Mouse (Mus musculus): ENCODE data around the gene Fads3. TPM values are rescaled to one million over a fixed set of nuclear protein-coding genes. Genes with fewer than 3 reads are reported as not detected.
A peak's percentile ranks its signal among the peaks of the same experiment; 100 is the strongest.

Gene Fads3
- total and polyA plus RNA-seq, 2 experiments from 2014 or later, result 29.4 to 45.6 TPM

DNA sequence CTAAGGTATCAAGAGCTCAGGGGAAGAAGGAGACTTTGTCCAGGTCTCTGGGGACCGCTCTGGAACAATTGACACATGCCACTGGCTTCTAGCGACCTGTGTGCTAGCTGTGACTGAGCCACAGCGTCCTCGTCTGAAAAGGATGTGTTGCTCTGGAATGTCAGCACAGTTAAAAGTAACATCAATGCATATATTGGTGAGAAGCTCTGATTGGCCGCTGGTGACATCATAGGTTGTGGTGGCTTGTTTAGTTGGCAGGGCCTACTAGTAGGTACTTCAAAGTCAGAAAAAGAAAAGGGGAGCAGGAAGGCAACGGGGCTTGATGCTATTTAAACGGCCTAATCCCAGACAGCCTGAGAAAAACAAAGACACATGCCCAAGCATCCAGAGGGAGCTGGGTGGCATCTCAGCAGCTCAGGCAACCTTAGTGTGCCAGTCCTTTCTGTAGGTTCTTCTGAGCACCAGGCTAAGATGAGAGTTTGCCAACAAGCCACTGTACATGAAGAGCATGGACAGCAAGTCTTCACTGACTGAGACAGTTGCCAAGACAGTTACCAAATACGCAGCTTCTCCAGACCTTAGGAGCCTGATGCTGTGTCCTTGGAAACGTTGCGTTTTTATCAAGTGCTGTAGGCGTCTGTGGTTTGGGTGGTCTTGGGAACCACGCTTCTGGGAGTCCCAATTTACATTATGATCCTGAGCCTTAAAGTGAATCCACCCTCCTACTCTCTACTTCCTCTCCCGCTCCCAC lies 42.5 kb upstream of the Fads3 start:
- H3K27ac ChIP-seq (ENCODE audit: low read depth, low read length), result no peak overlapping the region
- no peaks in the 10 kb centered on the region for H3K27me3 ChIP-seq (ENCODE audit: insufficient read depth, low read length)
- H3K9ac ChIP-seq, result no peak overlapping the region
- DNase-seq (no peak), ATAC-seq (0 out of 2 replicates have a peak, but pooled peaks have one; percentile 25)
- 54% methylated on average over 13 of the region's 13 CpGs for WGBS
- H3K4me1 ChIP-seq (ENCODE audit: insufficient read depth), result no peaks in the 10 kb centered on the region
- no peak for TF ChIP-seq CTCF (IDR thresholded peaks at IDR 0.05; ENCODE audit: low read depth)
- no peaks in the 10 kb centered on the region for H3K9me3 ChIP-seq (ENCODE audit: low read length)
- no peaks in the 10 kb centered on the region for H3K36me3 ChIP-seq (ENCODE audit: insufficient read depth)
- no peak overlapping the region for H3K4me2 ChIP-seq (ENCODE audit: low read depth)
- no peak overlapping the region for H3K4me3 ChIP-seq (ENCODE audit: low read depth, low read length)

DNA sequence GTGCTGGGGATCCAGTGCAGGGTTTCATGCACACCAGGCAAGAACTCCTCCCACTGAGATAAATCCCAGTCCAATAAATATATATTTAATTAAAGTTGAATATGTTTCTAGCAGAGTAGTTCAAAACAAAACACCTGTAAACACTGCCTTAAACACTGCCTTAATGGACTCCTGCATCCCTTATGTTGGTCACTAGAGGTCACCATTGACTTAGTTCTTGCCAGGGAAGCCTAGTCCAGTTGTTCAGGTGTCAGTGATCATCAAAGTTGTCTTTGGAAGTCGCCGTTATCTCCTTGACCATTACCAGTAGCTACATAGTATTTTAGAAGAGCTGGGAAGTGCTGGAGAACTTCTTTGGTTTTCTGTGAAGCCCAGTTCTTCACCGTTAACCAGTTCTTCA lies 41.0 kb upstream of the Fads3 start:
- H3K4me3 ChIP-seq (ENCODE audit: low read depth, low read length), result no peak overlapping the region
- 24% methylated on average over 3 of the region's 3 CpGs for WGBS
- H3K27me3 ChIP-seq (ENCODE audit: insufficient read depth, low read length), result no peaks in the 10 kb centered on the region
- H3K9me3 ChIP-seq (ENCODE audit: low read length), result no peaks in the 10 kb centered on the region
- no peak overlapping the region for H3K27ac ChIP-seq (ENCODE audit: low read depth, low read length)
- no peak overlapping the region for H3K4me2 ChIP-seq (ENCODE audit: low read depth)
- ATAC-seq (no peak; the same call in 1 of the 2 replicates), DNase-seq (no peak)
- peak; percentile 75 for TF ChIP-seq CTCF (IDR thresholded peaks at IDR 0.05; ENCODE audit: low read depth)
- no peak overlapping the region for H3K9ac ChIP-seq
- H3K36me3 ChIP-seq (ENCODE audit: insufficient read depth), result no peaks in the 10 kb centered on the region
- H3K4me1 ChIP-seq (ENCODE audit: insufficient read depth), result no peaks in the 10 kb centered on the region

DNA sequence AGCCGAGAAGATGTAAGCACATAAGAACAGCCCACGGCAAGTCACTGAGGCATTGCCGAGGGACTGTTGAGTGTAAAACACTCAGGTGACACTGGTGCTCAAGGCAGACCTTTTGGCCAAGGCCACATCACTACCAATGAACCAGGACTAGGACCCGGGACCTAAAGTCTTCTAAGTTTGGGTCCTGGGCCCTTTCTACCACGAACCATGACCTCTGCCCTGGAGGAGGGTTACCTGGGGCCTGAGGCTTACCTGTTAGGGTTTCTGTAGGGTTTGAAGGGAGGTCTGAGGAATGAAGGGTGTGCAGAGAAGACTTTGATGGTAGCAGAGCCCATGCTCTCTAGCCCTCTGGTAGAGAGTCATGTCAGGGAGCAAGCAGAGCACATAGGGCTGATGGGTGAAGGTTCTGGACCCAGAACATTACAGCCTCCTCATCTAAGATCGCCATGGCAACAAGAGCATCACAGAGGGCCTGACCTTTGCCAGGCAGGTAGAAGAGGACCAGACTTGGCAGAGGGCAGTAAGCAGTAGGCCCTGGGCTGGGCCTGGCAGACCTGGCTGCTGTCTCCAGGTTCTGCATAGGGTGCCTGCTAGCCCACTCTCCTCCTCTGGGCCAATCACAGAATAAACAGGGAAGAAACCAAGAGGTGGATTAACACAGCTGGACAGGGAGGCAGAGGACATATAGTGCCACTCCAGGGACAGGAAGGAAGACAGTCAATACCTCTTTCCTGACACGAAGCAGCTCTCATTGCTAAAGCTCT lies 40.0 kb upstream of the Fads3 start, which contains the start of the genes Best1 and Rab3il1:
TSS of gene Best1 (minus strand) at position 428 of the 764 bp plus-strand sequence.
TSS of gene Rab3il1 (plus strand) at position 464 of the 764 bp plus-strand sequence.
- WGBS, result 77% methylated on average over 7 of the region's 7 CpGs

DNA sequence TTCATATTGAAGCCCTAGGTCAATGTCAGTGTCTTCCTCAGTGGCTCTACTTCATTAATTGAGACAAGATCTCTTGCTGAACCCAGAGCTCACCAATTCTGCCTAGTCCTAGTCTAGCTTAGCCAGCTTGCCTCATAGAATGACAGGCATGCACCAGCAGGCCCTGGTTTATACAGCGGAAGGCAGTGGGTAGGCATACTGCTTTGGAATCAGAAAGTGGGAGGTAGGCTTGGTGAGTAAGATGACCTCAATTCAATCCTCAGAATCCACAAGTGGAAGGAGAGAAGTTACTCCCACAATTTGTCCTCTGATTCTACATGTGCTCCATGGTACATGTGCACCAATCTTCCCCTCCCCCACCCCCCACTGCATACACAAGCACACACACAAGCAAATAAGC lies 37.7 kb upstream of the Fads3 start:
- Histone ChIP-seq H3K27me3 (ENCODE audit: insufficient read depth, low read length) (no peaks in the 10 kb centered on the region), H3K4me3 (ENCODE audit: low read depth, low read length) (no peak overlapping the region), H3K36me3 (ENCODE audit: insufficient read depth) (no peaks in the 10 kb centered on the region), H3K9ac (no peak overlapping the region), H3K4me1 (ENCODE audit: insufficient read depth) (no peaks in the 10 kb centered on the region), H3K4me2 (ENCODE audit: low read depth) (no peak overlapping the region), H3K9me3 (ENCODE audit: low read length) (no peaks in the 10 kb centered on the region), H3K27ac (ENCODE audit: low read depth, low read length) (no peak overlapping the region)
- WGBS, result 97% methylated on average over 1 of the region's 1 CpGs
- DNase-seq, result no peak
- TF ChIP-seq CTCF (IDR thresholded peaks at IDR 0.05; ENCODE audit: low read depth), result no peak
- no peak for ATAC-seq

More for the DNA sequence above, 40.0 kb upstream of the Fads3 start, which contains the start of the genes Best1 and Rab3il1:
- H3K9me3 ChIP-seq (ENCODE audit: low read length), result no peaks in the 10 kb centered on the region
- H3K9ac ChIP-seq, result no peak within 1 kb of the TSS
- ATAC-seq (no peak), DNase-seq (no peak)
- TF ChIP-seq CTCF (IDR thresholded peaks at IDR 0.05; ENCODE audit: low read depth), result no peak
- no peak within 1 kb of the TSS for H3K4me2 ChIP-seq (ENCODE audit: low read depth)
- H3K4me1 ChIP-seq (ENCODE audit: insufficient read depth), result no peaks in the 10 kb centered on the region
- no peaks in the 10 kb centered on the region for H3K36me3 ChIP-seq (ENCODE audit: insufficient read depth)
- no peak within 1 kb of the TSS for H3K27ac ChIP-seq (ENCODE audit: low read depth, low read length)
- H3K4me3 ChIP-seq (ENCODE audit: low read depth, low read length), result no peak within 1 kb of the TSS
- H3K27me3 ChIP-seq (ENCODE audit: insufficient read depth, low read length), result no peaks in the 10 kb centered on the region

GRCm38 (mm10) chr19:10011408-10011807 lies 30.0 kb upstream of the Fads3 start:
- Histone ChIP-seq H3K9ac (no peak overlapping the region), H3K9me3 (ENCODE audit: low read length) (no peaks in the 10 kb centered on the region), H3K4me1 (ENCODE audit: insufficient read depth) (no peaks in the 10 kb centered on the region), H3K36me3 (ENCODE audit: insufficient read depth) (no peaks in the 10 kb centered on the region), H3K27ac (ENCODE audit: low read depth, low read length) (no peak overlapping the region), H3K4me3 (ENCODE audit: low read depth, low read length) (no peak overlapping the region), H3K27me3 (ENCODE audit: insufficient read depth, low read length) (no peaks in the 10 kb centered on the region), H3K4me2 (ENCODE audit: low read depth) (no peak overlapping the region)
- TF ChIP-seq CTCF (IDR thresholded peaks at IDR 0.05; ENCODE audit: low read depth), result no peak
- whole genome bisulfite sequencing, result 88% methylated on average over 1 of the region's 1 CpGs
- no peak for DNase-seq
- no peak for ATAC-seq

DNA sequence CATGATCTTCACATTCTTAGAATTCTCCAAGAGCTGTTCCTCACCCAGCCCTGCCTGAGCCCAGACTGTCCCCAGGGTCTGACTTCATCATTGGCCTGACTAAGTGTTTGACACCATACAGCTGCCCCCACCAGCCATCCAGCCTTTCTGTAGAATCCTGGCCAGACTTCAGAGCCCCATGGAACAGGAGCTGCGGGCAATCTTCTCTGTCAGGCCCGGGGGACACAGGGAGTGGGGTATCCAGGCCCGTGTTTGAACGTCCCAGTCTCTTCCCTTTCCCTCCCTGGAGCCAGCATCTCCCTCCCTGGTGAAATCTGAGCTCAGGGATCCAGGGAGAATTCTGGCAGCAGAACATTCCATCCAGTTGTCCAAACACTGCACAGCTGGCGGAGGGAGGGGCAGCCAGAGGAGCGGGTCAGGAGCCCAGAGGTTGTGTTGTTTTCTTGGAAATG lies 28.5 kb upstream of the Fads3 start:
- DNase-seq, result no peak

DNA sequence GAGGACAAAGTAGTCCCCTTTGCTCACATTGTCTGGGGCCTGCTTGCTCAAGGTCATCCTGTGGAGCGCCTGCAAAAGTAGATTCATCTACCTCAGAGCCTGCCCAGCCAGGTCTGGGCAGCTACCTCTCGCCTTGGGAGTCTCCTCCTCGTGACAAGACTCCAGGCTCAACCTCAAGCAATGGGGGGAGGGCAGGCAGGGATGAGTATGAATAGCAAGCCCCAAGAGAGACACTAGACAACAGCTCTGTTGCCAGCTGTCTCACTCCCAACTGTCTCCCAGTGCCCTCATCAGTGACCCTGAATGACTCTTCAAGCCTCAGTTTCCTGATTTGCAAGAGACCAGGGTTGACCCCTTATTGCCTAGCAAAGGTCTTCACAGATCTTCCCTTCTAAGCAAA lies 28.0 kb upstream of the Fads3 start:
- DNase-seq (no peak), ATAC-seq (no peak)
- no peak for TF ChIP-seq CTCF (IDR thresholded peaks at IDR 0.05; ENCODE audit: low read depth)
- 63% methylated on average over 3 of the region's 3 CpGs for WGBS
- no peak overlapping the region for H3K4me2 ChIP-seq (ENCODE audit: low read depth)
- no peak overlapping the region for H3K9ac ChIP-seq
- H3K9me3 ChIP-seq (ENCODE audit: low read length), result no peaks in the 10 kb centered on the region
- no peak overlapping the region for H3K27ac ChIP-seq (ENCODE audit: low read depth, low read length)
- H3K36me3 ChIP-seq (ENCODE audit: insufficient read depth), result no peaks in the 10 kb centered on the region
- H3K4me1 ChIP-seq (ENCODE audit: insufficient read depth), result no peaks in the 10 kb centered on the region
- no peak overlapping the region for H3K4me3 ChIP-seq (ENCODE audit: low read depth, low read length)
- no peaks in the 10 kb centered on the region for H3K27me3 ChIP-seq (ENCODE audit: insufficient read depth, low read length)

More for the DNA sequence above, 28.5 kb upstream of the Fads3 start:
- Histone ChIP-seq H3K4me1 (ENCODE audit: insufficient read depth) (no peaks in the 10 kb centered on the region), H3K36me3 (ENCODE audit: insufficient read depth) (no peaks in the 10 kb centered on the region), H3K4me2 (ENCODE audit: low read depth) (no peak overlapping the region), H3K27me3 (ENCODE audit: insufficient read depth, low read length) (no peaks in the 10 kb centered on the region), H3K27ac (ENCODE audit: low read depth, low read length) (no peak overlapping the region), H3K4me3 (ENCODE audit: low read depth, low read length) (no peak overlapping the region), H3K9me3 (ENCODE audit: low read length) (no peaks in the 10 kb centered on the region), H3K9ac (no peak overlapping the region)
- ATAC-seq, result no peak
- 65% methylated on average over 6 of the region's 6 CpGs for WGBS
- TF ChIP-seq CTCF (IDR thresholded peaks at IDR 0.05; ENCODE audit: low read depth), result no peak

Measured in forebrain, postnatal 0 days (tissue).